24 mouse cellular contexts compared by ENCODE assay signal in the genomic region with DNA sequence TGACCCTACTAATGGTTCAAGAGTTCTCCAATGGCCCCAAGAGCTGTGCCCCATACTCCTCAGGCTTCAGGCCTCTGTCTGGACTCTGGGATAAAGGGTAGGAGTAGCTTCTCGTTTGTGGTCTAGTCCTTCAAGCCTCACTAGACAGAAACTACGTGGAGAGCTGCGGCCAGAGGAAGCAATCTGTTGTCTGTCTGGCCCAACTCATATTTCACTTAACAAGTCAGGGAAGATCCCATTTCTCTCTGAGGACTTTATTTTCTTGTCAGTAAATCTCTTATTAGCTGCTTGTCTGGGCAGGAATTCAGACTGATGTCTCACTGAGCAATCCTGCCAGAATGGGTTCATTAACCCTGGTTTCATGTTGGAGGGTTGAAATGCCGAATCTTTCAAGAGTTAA.
"Had no signal": no experiment of that assay in that cellular context is flagged by ENCODE, and none has a peak within 500 bp of the region (broad histone marks: within the 10 kb centered on the region; RNA-seq: fewer than 3 reads in every experiment).

No protein-coding gene starts in this region.

- H3K4me3 ChIP-seq: forebrain, embryonic 15.5 days; heart, adult 2 months; heart, embryonic 13.5 days; heart, embryonic 15.5 days; hindbrain, embryonic 13.5 days; hindbrain, embryonic 15.5 days; limb, embryonic 13.5 days; limb, embryonic 15.5 days; liver, embryonic 12.5 days had no signal

- H3K9ac ChIP-seq: forebrain, embryonic 15.5 days; forebrain, postnatal 0 days; heart, embryonic 13.5 days; heart, embryonic 15.5 days; hindbrain, embryonic 13.5 days; hindbrain, embryonic 15.5 days; limb, embryonic 13.5 days; limb, embryonic 15.5 days; liver, embryonic 12.5 days had no signal

- ATAC-seq: forebrain, embryonic 15.5 days; forebrain, postnatal 0 days; hindbrain, postnatal 0 days; intestine, embryonic 16.5 days; liver, embryonic 12.5 days had no signal

- H3K4me1 ChIP-seq: forebrain, embryonic 15.5 days; heart, embryonic 13.5 days; heart, embryonic 15.5 days; hindbrain, embryonic 13.5 days; hindbrain, embryonic 15.5 days; limb, embryonic 13.5 days; limb, embryonic 15.5 days; liver, embryonic 12.5 days had no signal

- H3K27me3 ChIP-seq: forebrain, embryonic 15.5 days; heart, embryonic 13.5 days; heart, embryonic 15.5 days; hindbrain, embryonic 13.5 days; hindbrain, embryonic 15.5 days; limb, embryonic 13.5 days; limb, embryonic 15.5 days; liver, embryonic 12.5 days had no signal

- H3K4me2 ChIP-seq: forebrain, embryonic 15.5 days; heart, embryonic 11.5 days; heart, embryonic 13.5 days; heart, embryonic 15.5 days; hindbrain, embryonic 13.5 days; hindbrain, embryonic 15.5 days; limb, embryonic 13.5 days; limb, embryonic 15.5 days; liver, embryonic 12.5 days had no signal

- H3K36me3 ChIP-seq: forebrain, embryonic 15.5 days; heart, embryonic 13.5 days; heart, embryonic 15.5 days; hindbrain, embryonic 13.5 days; hindbrain, embryonic 15.5 days; limb, embryonic 13.5 days; limb, embryonic 15.5 days; liver, embryonic 12.5 days had no signal

- H3K27ac ChIP-seq: forebrain, embryonic 15.5 days; heart, adult 2 months; heart, embryonic 13.5 days; heart, embryonic 15.5 days; hindbrain, embryonic 13.5 days; hindbrain, embryonic 15.5 days; hindbrain, postnatal 0 days; limb, embryonic 13.5 days; limb, embryonic 15.5 days; liver, embryonic 12.5 days had no signal

- H3K9me3 ChIP-seq: forebrain, embryonic 15.5 days; heart, embryonic 13.5 days; heart, embryonic 15.5 days; hindbrain, embryonic 13.5 days; hindbrain, embryonic 15.5 days; limb, embryonic 13.5 days; limb, embryonic 15.5 days; liver, embryonic 12.5 days had no signal

- DNase-seq: forebrain, postnatal 0 days; gastrocnemius, postnatal 14 days; gastrocnemius, postnatal 36 days; heart, adult 11 months; heart, adult 2 months; heart, postnatal 14 days; heart, postnatal 36 days; kidney, adult 18-20 months; kidney, adult 8-10 months; kidney, postnatal 36 days; layer of hippocampus, adult 9-11 months; layer of hippocampus, postnatal 36 days; left cerebral cortex, postnatal 4 days had no signal
